Mouse (Mus musculus): Measurements from ENCODE around the gene Bak1. TPM values are rescaled to one million over a fixed set of nuclear protein-coding genes. Genes with fewer than 3 reads are reported as not detected.

The Bak1 gene
- polyA plus RNA-seq, 1 experiment from 2014 or later, result 2.6 TPM

DNA sequence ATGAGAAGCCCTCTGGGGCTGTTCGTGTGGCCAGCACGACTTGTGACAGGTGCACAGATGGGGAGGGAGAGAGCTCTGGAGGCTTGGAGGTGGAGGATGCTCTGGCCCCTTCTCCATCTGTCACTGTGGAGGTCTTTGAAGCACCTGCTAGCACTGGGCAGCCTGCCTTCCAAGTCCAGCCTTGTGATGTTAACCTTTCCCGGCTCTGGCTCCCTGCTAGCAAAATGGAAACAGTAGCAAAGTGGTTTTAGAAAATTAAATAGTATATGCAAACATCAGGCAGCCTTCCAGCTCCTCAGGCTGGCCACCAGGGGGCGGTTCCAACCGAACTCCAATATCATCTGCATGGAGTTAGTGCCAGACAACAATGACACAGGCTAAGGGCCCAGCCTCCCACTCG, 42.8 kb upstream of the Bak1 start:
- H3K27me3 ChIP-seq (ENCODE audit: control insufficient read depth, insufficient read depth, low read depth, low read length), result no peaks in the 10 kb centered on the region

DNA sequence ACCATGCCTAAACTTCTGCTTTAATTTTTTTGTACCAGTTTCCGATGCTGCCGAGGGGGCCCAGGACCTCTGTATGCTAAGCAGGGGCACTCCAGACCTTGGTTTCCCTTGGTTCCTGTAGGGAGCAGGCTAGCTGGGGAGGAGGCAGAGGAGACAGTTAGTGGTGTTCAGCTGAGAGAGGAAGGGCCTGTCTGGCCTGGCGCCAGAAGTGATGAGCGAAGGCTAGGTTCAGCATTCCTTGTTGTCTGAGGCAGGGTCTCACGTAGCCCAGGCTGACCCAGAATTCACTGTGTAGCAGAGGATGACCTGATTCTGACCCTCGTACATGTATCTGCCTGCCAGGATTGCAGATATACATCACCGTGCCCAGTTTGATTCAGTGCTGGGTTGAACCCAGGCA, 42.1 kb upstream of the Bak1 start:
- H3K9me3 ChIP-seq (replicated peaks; ENCODE audit: control insufficient read depth, low read length), result no peaks in the 10 kb centered on the region
- H3K27me3 ChIP-seq (ENCODE audit: control insufficient read depth, insufficient read depth, low read depth, low read length), result no peaks in the 10 kb centered on the region
- H3K36me3 ChIP-seq (ENCODE audit: control insufficient read depth, insufficient read depth), result no peaks in the 10 kb centered on the region
- H3K27ac ChIP-seq (ENCODE audit: low read length), result no peak overlapping the region
- H3K4me2 ChIP-seq (ENCODE audit: low read depth, low read length), result no peak overlapping the region
- H3K4me3 ChIP-seq (ENCODE audit: low read depth, low read length), result no peak overlapping the region
- peaks cover 2% of the 10 kb centered on the region for H3K4me1 ChIP-seq (ENCODE audit: control insufficient read depth, low read depth, low read length)
- no peak overlapping the region for H3K9ac ChIP-seq (ENCODE audit: low read depth, low read length)
- 64% methylated on average over 7 of the region's 7 CpGs for WGBS (ENCODE audit: insufficient replicate concordance)
- no peak for ATAC-seq (ENCODE audit: low read depth)

More for the DNA sequence above, 42.8 kb upstream of the Bak1 start:
- Histone ChIP-seq H3K36me3 (ENCODE audit: control insufficient read depth, insufficient read depth) (no peaks in the 10 kb centered on the region), H3K4me1 (ENCODE audit: control insufficient read depth, low read depth, low read length) (peaks cover 2% of the 10 kb centered on the region), H3K27ac (ENCODE audit: low read length) (no peak overlapping the region), H3K9me3 (replicated peaks; ENCODE audit: control insufficient read depth, low read length) (no peaks in the 10 kb centered on the region), H3K4me2 (ENCODE audit: low read depth, low read length) (no peak overlapping the region), H3K4me3 (ENCODE audit: low read depth, low read length) (no peak overlapping the region), H3K9ac (ENCODE audit: low read depth, low read length) (no peak overlapping the region)
- 36% methylated on average over 6 of the region's 6 CpGs for WGBS (ENCODE audit: insufficient replicate concordance)
- no peak for ATAC-seq (ENCODE audit: low read depth)

DNA sequence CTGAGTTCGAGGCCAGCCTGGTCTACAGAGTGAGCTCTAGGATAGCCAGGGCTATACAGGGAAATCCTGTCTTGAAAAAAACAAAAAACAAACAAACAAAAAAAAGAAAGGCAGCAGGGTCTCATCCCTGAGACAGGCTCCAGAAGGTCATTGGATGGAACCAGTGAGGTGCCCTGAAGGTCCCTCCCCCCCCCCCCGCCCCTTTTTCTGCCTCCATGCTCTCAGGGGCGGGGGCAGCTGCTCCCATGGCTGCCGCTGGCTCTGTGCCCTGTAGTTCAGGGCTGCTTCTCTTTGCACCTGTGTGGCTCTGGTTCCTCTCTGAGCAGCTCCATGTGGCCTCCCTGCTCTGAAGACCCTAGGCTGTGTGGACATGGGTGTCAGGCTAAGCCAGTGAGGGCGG, 40.3 kb upstream of the Bak1 start:
- no peak for ATAC-seq (ENCODE audit: low read depth)
- no peaks in the 10 kb centered on the region for H3K9me3 ChIP-seq (replicated peaks; ENCODE audit: control insufficient read depth, low read length)
- H3K36me3 ChIP-seq (ENCODE audit: control insufficient read depth, insufficient read depth), result no peaks in the 10 kb centered on the region
- no peaks in the 10 kb centered on the region for H3K27me3 ChIP-seq (ENCODE audit: control insufficient read depth, insufficient read depth, low read depth, low read length)
- no peak overlapping the region for H3K9ac ChIP-seq (ENCODE audit: low read depth, low read length)
- H3K4me1 ChIP-seq (ENCODE audit: control insufficient read depth, low read depth, low read length), result no peaks in the 10 kb centered on the region; the same call in none of the 2 replicates
- H3K27ac ChIP-seq (ENCODE audit: low read length), result no peak overlapping the region
- no peak overlapping the region for H3K4me2 ChIP-seq (ENCODE audit: low read depth, low read length)
- 79% methylated on average over 5 of the region's 5 CpGs for WGBS (ENCODE audit: insufficient replicate concordance)
- no peak overlapping the region for H3K4me3 ChIP-seq (ENCODE audit: low read depth, low read length)

DNA sequence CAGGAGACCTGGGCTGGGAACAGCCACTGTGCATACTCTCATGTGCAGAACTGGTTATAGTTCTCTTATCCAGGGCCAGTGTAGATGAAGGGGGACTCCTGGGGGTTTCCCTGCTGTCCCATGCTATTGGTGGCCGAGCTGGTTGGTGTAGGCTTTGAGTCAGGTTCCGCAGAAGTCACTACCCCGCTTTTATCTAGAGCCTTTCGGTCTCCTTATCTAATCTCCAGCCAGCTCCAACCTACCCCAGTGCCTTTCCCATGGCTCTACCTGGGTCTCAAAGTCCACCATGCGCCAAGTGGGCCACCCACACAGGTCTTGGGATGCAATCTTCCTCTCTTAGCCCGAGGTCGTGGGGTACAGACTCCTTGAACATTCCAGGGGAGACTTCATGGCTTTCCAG, 37.3 kb upstream of the Bak1 start:
- ATAC-seq (ENCODE audit: low read depth), result no peak
- no peaks in the 10 kb centered on the region for H3K27me3 ChIP-seq (ENCODE audit: control insufficient read depth, insufficient read depth, low read depth, low read length)
- H3K36me3 ChIP-seq (ENCODE audit: control insufficient read depth, insufficient read depth), result no peaks in the 10 kb centered on the region
- no peaks in the 10 kb centered on the region; the same call in none of the 2 replicates for H3K4me1 ChIP-seq (ENCODE audit: control insufficient read depth, low read depth, low read length)
- WGBS (ENCODE audit: insufficient replicate concordance), result 35% methylated on average over 7 of the region's 7 CpGs
- H3K9ac ChIP-seq (ENCODE audit: low read depth, low read length), result no peak overlapping the region
- no peak overlapping the region for H3K27ac ChIP-seq (ENCODE audit: low read length)
- no peak overlapping the region for H3K4me2 ChIP-seq (ENCODE audit: low read depth, low read length)
- 0 out of 2 replicates have a peak, but pooled peaks cover 2% of the 10 kb centered on the region for H3K9me3 ChIP-seq (replicated peaks; ENCODE audit: control insufficient read depth, low read length)
- H3K4me3 ChIP-seq (ENCODE audit: low read depth, low read length), result no peak overlapping the region

DNA sequence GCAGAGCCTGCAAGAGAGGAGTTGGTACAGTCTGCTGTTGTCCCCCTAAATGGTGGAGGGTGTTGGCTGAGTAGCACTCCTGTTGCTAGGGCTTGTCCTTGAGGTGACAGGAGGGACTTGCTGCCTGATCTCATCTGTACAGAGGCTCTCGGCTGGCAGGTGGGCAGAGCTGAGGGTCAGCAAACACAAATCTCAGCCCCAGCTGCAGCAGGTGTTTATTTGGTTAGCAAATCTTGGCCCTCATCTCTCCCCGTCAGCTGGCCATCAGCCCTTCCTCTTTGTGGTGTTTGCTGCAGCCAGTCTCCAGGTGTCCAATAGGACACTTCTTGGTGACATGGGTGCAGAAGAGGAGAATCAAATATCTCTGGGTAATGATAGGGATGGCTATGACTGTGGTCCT, 35.4 kb upstream of the Bak1 start:
- WGBS (ENCODE audit: insufficient replicate concordance), result 51% methylated on average over 2 of the region's 2 CpGs
- Histone ChIP-seq H3K27ac (ENCODE audit: low read length) (no peak overlapping the region), H3K4me2 (ENCODE audit: low read depth, low read length) (no peak overlapping the region), H3K27me3 (ENCODE audit: control insufficient read depth, insufficient read depth, low read depth, low read length) (no peaks in the 10 kb centered on the region), H3K4me3 (ENCODE audit: low read depth, low read length) (no peak overlapping the region), H3K9ac (ENCODE audit: low read depth, low read length) (no peak overlapping the region), H3K4me1 (ENCODE audit: control insufficient read depth, low read depth, low read length) (no peaks in the 10 kb centered on the region; the same call in none of the 2 replicates), H3K9me3 (replicated peaks; ENCODE audit: control insufficient read depth, low read length) (0 out of 2 replicates have a peak, but pooled peaks cover 2% of the 10 kb centered on the region), H3K36me3 (ENCODE audit: control insufficient read depth, insufficient read depth) (no peaks in the 10 kb centered on the region)
- no peak for ATAC-seq (ENCODE audit: low read depth)

DNA sequence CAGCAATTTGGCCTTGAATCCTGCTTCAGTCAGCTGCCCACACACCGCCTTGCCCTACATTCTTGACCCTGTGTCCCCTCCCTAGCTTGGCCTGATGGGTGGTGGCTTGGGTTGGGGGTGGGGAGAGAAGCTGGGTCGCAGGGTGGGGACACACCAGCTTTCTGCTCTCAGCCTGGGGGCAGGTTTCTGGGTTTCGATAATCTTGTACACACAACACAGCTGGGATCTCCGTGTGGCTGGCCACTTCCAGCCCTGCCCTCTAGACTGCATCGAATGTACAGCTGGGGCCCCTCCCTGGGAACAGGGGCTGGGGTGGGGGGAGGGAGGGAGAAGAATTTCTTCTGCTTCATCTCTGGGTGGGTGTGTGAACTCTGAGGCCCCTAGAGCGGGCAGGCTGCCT, 34.9 kb upstream of the Bak1 start:
- H3K9me3 ChIP-seq (replicated peaks; ENCODE audit: control insufficient read depth, low read length), result 0 out of 2 replicates have a peak, but pooled peaks cover 2% of the 10 kb centered on the region
- H3K27ac ChIP-seq (ENCODE audit: low read length), result no peak overlapping the region
- H3K27me3 ChIP-seq (ENCODE audit: control insufficient read depth, insufficient read depth, low read depth, low read length), result no peaks in the 10 kb centered on the region
- H3K4me1 ChIP-seq (ENCODE audit: control insufficient read depth, low read depth, low read length), result no peaks in the 10 kb centered on the region; the same call in none of the 2 replicates
- no peaks in the 10 kb centered on the region for H3K36me3 ChIP-seq (ENCODE audit: control insufficient read depth, insufficient read depth)
- H3K4me2 ChIP-seq (ENCODE audit: low read depth, low read length), result no peak overlapping the region
- no peak overlapping the region for H3K9ac ChIP-seq (ENCODE audit: low read depth, low read length)
- no peak overlapping the region for H3K4me3 ChIP-seq (ENCODE audit: low read depth, low read length)
- 34% methylated on average over 6 of the region's 6 CpGs for WGBS (ENCODE audit: insufficient replicate concordance)
- ATAC-seq (ENCODE audit: low read depth), result no peak

DNA sequence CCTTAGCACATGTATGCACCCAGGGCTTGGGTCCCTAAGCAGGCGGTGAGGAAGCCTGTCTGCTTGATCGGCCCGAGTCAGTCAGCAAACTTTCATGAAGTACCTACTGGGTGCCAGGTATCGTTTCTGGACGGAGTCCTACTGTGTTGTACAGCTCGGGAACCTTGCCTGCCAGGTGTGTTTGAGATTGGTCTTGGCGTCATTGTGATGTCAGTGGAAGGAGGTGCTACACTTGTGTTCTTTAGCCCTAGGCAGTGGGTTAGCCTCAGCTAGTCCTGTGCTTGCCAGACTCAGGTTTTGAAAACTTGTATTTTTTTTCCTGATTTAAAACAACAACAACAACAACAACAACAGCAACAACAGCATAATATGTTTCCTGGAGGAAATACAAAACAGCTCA, 33.9 kb upstream of the Bak1 start:
- Histone ChIP-seq H3K36me3 (ENCODE audit: control insufficient read depth, insufficient read depth) (no peaks in the 10 kb centered on the region), H3K4me2 (ENCODE audit: low read depth, low read length) (no peak overlapping the region), H3K9me3 (replicated peaks; ENCODE audit: control insufficient read depth, low read length) (0 out of 2 replicates have a peak, but pooled peaks cover 2% of the 10 kb centered on the region), H3K27me3 (ENCODE audit: control insufficient read depth, insufficient read depth, low read depth, low read length) (peaks cover 8% of the 10 kb centered on the region), H3K4me3 (ENCODE audit: low read depth, low read length) (no peak overlapping the region), H3K9ac (ENCODE audit: low read depth, low read length) (no peak overlapping the region), H3K4me1 (ENCODE audit: control insufficient read depth, low read depth, low read length) (peaks cover 2% of the 10 kb centered on the region), H3K27ac (ENCODE audit: low read length) (no peak overlapping the region)
- no peak for ATAC-seq (ENCODE audit: low read depth)
- WGBS (ENCODE audit: insufficient replicate concordance), result 74% methylated on average over 7 of the region's 7 CpGs

DNA sequence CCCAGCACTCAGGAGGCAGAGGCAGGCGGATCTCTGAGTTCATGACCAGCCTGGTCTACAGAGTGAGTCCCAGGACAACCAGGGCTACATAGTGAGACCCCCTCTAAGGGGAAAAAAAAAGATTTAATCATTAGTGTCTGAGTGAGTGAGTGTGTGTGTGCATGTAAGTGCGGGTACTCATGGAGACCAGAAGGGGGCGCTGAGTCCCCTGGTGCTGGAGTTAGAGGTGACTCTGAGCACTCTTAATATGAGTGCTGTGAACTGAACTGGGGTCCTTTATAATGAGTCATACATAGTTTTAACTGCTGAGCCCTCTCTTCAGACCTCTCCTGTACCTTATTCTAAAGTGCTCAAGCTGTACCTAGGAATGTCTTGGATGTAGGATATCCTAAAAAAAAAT, 32.9 kb upstream of the Bak1 start:
- Histone ChIP-seq H3K36me3 (ENCODE audit: control insufficient read depth, insufficient read depth) (no peaks in the 10 kb centered on the region), H3K9me3 (replicated peaks; ENCODE audit: control insufficient read depth, low read length) (0 out of 2 replicates have a peak, but pooled peaks cover 2% of the 10 kb centered on the region), H3K4me2 (ENCODE audit: low read depth, low read length) (no peak overlapping the region), H3K4me3 (ENCODE audit: low read depth, low read length) (no peak overlapping the region), H3K27me3 (ENCODE audit: control insufficient read depth, insufficient read depth, low read depth, low read length) (peaks cover 17% of the 10 kb centered on the region), H3K4me1 (ENCODE audit: control insufficient read depth, low read depth, low read length) (peaks cover 3% of the 10 kb centered on the region), H3K9ac (ENCODE audit: low read depth, low read length) (no peak overlapping the region), H3K27ac (ENCODE audit: low read length) (no peak overlapping the region)
- ATAC-seq (ENCODE audit: low read depth), result no peak
- 71% methylated on average over 3 of the region's 3 CpGs for WGBS (ENCODE audit: insufficient replicate concordance)

DNA sequence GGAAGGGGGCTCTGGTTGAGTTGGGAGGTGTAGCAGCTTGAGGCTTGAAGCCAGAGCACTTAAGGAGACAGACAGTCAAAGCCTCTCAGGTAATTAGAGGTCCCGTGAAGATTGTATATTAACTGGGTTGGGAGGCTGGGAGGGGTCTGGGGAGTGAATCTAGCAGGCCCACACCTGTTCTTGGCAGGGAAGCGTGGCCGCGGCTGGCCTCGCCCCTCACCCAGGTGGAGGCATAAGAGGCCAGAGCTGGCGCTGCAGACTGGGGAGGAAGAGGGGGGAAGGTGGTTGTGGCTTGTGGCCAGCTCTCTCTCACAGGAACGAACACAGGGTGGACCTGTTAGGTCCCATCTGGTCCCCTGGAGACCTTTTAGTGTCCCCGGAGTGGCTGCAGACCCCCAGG, 31.9 kb upstream of the Bak1 start:
- H3K4me2 ChIP-seq (ENCODE audit: low read depth, low read length), result no peak overlapping the region
- WGBS (ENCODE audit: insufficient replicate concordance), result 54% methylated on average over 8 of the region's 8 CpGs
- no peak overlapping the region for H3K4me3 ChIP-seq (ENCODE audit: low read depth, low read length)
- no peak overlapping the region for H3K9ac ChIP-seq (ENCODE audit: low read depth, low read length)
- no peak overlapping the region for H3K27ac ChIP-seq (ENCODE audit: low read length)
- H3K9me3 ChIP-seq (replicated peaks; ENCODE audit: control insufficient read depth, low read length), result 0 out of 2 replicates have a peak, but pooled peaks cover 2% of the 10 kb centered on the region
- no peaks in the 10 kb centered on the region for H3K36me3 ChIP-seq (ENCODE audit: control insufficient read depth, insufficient read depth)
- H3K27me3 ChIP-seq (ENCODE audit: control insufficient read depth, insufficient read depth, low read depth, low read length), result peaks cover 17% of the 10 kb centered on the region
- ATAC-seq (ENCODE audit: low read depth), result no peak
- peaks cover 3% of the 10 kb centered on the region for H3K4me1 ChIP-seq (ENCODE audit: control insufficient read depth, low read depth, low read length)

Data from liver, embryonic 16.5 days (tissue).